Mouse (Mus musculus) left cerebral cortex, postnatal 25 days (tissue): Measurements from ENCODE around the gene Tbcel. TPM values are rescaled to one million over a fixed set of nuclear protein-coding genes. Genes with fewer than 3 reads are reported as not detected.

Experiments used
- DNase-seq, 2 experiments: peaks; one replicate each; pipeline ENCODE4 v3.0.0; 2022; ENCODE audit warnings: low spot score in 2 of 2, mixed read lengths in 1 of 2
- intact Hi-C: fragments of 180-260 bp; cut with DNase I; formaldehyde crosslinking; loops from one replicate; pipeline ENCODE4 v1.15.1; 2025
- total RNA-seq, 2 experiments: library from RNA; stranded (reverse); gene quantifications; 2 replicates each; pipeline ENCODE4 v1.2.3; 2021

Tbcel gene
- total RNA-seq, 2 experiments from 2014 or later = 47.5 to 47.7 TPM

DNA sequence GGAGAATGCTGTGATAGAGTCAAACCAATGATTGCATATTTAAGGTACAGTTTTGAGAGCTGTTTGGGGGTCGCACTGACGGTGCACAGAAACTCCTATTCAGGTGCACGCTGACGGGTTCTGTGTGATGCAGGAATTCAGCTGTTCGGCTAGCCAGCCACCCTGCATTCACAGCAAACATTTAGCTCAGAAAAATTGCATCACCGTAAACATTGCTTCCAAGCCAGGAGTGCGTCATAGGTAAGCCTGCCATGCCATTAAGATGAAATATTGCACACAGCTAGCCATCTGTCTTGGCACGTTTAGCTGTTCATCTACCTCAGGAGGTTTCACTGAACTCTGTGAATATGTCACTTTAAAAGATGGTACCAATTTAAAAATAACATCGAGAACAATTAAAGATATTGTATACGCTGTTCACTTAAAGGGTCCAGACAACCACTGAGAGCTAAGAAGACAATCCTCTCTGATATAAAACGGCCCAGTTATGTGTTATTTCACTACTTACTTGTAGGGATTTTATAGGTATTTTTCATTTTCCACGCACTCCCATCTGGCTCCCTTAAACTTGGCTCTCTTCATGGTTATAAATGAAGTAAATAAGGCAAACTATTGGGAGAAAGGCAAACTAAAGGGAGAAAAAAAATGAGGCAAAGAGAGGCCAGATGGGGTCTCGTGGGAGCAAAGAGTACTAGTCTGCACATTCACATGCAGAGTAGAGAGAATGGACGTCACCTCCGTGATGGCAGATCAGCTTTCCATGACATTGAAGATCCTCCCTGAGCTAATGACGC lies 16.8 kb downstream of the Tbcel start:
- peak in 1 of 2 experiments; percentile 37 for DNase-seq
- intact Hi-C loops = no loop called here

DNA sequence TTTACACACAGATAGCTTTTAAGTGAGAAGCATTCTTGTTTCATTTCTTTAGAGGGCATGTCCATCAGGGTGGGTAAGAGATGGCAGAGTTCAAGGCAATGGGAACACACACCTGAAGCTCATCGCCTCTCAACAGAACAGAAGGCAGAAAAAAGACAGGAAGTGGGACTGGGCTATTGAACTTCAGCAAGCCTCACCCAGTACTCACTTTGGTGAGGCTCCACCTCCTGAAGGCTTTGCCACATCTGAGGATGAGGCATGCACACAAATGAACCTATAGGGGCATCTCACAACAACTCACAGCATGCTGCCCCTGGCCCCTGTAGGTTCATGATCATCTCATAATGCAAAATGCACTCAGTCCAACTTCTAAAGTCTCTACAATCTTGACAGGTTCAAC lies 19.5 kb downstream of the Tbcel start:
- DNase-seq = no peak
- intact Hi-C loops = no loop called here

DNA sequence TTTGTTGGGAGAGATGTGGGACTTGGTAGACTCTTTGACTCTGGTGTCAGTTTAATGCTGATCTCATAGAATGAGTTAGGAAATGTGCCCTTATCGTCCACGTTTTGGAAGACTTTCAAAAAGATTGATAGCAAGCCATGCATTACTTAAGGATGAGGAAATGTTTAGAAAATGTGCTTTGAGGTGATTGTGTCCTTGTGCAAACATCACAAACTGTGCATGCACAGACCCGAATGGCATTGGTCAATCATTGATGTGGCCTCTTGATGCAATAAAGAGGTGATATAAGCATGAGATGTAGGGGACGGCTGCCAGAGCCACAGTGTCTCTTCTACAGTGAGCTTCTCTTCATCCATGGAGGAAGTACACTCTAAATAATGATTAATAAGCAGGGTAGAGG lies 20.7 kb downstream of the Tbcel start:
- DNase-seq = no peak
- intact Hi-C loops = no loop called here

DNA sequence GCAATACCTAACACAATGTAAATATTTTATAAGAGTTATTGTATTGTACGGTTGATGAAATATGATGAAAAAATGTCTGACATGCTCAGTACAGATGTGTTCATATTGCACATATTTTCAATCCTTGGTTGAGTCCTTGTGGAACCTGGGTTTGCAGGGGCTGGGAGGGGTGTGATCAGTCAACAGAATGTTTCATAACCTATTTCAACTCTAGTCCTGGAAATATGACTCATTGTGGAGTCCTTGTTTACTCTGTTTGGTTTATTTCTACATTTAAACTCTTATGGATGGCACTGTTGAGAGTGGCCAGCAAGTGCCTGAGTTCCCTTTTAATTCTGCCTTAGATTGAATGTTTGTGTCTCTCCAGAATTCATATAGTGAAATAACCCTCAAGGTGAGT lies 22.9 kb downstream of the Tbcel start:
- intact Hi-C loops = no loop called here
- DNase-seq = no peak

DNA sequence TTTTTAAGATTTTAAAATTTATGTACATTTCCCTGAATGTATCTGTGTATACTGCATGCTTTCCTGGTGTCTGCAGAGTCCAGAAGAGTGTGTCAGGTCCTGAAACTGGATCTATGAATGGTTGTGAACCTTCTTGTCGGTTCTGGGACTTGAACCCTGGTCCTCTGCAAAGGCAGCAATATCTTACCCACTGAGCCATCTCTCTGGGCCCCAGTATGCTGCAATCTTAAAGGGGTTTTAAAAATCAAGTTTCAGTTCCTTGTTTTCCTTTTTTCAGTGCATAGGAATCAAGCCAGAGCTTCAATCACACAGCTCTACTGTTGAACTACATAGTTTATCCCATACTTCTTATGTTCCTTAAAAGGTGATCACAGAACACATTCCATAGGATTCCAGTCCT lies 24.7 kb downstream of the Tbcel start:
- intact Hi-C loops = no loop called here
- DNase-seq = no peak

DNA sequence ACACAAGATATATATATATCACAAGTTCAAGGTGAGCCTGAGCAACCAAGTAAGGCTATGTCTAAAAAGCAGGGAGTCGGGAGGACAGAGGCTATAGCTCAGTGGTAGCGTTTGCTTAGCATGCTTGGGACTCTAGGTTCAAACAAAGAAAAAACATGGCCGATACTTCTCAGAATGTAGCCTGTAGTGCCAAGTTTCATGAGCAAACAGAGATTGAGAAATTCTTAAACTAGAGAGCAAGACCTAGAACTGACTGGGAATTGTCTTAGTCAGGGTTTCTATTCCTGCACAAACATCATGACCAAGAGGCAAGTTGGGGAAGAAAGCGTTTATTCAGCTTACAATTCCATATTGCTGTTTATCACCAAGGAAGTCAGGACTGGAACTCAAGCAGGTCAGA lies 31.4 kb downstream of the Tbcel start:
- no peak for DNase-seq
- intact Hi-C loops = no loop called here

DNA sequence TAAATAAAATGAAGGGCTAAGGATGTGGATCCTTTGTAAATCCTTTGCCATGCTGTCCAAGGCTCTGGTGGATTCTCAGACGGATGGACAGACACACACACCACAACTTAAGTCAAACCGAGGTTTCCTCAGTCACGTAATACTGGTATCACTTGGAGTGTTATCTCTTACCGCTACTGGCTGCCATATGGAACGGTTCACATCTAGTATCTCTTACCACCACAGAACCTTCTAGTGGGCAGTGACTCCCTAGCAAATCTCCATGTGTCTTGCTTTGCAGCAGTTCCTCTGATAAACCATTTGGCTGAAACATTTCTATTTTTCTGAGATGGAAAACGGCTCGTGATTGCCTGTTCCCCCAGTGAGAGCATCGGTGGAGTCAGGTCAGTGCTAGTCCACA lies 33.4 kb downstream of the Tbcel start:
- intact Hi-C loops = no loop called here
- no peak for DNase-seq

DNA sequence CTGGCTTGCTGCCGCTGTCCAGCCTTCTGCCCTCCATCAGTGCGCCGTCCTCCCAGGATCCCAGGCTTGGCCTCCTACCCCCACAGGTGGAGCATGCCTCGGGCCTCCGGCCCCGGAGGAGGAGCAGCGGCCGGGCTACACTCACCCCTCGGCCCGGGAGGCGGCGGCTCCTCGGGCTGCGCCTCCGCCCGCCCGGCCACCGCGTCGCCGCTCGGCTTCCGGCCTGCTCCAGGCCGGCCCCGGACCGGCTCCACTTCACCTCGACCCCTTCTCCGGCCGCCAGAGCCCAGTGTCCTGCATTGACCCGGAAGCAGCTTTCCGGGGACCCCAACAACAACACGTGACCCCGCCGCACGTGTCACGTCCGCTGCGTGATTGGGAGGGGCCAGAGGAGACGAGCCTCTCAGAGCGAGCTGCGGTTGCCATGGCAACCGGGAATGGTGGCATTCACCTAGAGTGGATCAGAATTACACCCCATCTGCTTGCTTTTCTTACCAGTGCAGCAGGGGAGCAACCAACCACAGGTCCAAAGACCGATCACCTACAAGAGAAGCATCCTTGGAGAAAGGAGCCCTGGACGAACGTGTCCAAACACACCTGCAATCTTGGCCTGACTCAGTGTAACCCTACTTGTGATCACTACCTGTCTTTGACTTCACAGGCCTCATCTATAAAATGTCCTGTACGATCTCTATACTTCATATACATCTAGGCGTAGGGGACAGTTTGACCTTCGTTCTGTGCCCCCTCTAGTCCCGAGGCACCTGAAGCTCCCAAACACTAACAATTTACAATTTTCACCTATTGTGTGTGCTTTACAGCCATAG lies 35.5 kb downstream of the Tbcel start:
- intact Hi-C loops = no loop called here
- peak; percentile 94 to 97 for DNase-seq

DNA sequence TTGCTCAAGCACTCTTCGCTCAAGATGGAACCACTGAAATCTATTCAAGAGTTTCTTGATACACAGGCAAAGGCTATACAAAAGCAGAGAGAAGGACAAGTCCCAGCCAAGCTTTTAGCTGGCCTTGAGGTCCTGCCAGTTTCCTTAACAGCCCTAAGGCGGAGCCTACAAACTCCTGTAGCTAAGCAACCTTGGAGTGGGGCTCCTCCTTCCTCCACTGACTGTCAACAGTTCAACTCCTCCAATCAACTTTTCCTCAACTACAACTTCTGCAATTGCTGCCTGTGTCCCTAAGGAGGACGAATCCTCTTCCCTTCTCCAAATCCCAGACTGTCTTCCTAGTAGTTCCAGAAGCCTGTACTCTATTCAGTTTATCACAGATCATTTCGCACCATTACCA lies 36.4 kb downstream of the Tbcel start:
- intact Hi-C loops = no loop called here
- peak in 1 of 2 experiments; percentile 44 for DNase-seq

DNA sequence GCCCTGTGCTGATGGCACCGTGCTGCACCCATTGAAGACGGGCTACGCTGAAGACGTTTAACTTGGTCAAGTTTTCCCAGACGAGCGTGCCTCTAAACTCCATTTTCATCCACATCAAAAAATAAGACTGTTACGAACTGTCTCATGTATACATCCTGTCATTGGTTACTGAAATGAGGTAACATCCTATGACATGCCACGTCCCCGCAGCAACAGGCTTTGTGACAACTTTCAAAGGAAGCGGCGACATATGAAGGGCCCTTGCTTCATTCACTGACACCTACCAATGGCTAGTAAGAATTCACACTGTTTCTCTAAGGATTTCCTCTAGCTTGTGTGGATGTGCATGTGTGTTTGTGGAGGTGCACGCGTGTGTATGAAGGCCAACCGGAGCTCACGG lies 38.3 kb downstream of the Tbcel start:
- no peak for DNase-seq
- intact Hi-C loops = no loop called here

DNA sequence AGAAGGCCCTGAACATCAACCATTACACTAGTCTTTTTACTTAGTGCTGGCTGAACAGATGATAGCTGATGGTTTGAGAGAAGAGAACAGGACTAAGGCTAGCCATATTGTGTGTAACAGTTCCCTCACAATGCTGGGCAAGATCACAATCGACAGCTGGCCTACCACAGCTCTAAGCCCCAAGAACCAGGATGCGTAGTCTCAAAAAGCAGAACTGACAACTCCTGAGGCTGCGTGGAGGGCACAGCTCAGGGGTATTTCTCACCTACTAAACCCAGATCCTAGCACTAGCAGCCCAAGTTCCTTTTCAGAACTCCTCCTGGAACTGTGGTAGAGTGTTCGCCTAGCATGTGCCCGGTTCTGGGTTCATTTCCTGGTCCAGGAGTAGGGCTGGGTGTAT lies 39.2 kb downstream of the Tbcel start:
- no peak for DNase-seq
- intact Hi-C loops = no loop called here

DNA sequence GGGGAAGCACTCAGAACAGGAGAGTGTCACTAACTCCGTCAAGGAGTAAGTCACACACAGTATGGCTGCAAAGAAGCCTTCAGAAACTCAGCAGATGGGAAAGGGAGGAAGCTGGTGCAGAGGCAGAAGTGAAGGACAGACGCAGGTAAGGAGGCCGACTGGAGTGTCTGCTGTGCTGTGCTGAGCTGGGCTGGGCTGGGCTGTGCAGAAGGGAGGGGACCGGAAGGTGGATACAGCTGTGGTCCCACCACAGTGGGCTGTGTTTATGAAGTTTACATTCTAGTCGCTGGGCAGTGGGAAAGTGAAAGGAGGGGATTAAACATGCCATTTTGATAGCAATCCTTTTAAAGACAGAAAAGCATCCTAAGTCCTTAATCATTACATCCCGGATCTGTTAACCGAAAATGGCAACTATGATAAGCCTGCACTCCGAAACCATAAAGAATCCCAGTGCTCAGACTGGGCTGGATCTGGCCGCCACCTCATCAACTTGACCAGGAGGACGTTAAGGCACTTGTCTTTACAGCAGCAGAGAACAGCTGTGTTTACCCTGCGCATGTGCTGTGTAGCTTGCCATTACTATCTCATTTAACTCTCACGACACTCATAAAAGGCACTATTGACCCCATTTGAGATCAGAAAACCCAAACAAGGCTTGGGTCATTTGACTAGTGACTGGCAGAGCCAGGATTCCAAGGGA lies 40.3 kb downstream of the Tbcel start:
- no peak for DNase-seq
- intact Hi-C loops = no loop called here

DNA sequence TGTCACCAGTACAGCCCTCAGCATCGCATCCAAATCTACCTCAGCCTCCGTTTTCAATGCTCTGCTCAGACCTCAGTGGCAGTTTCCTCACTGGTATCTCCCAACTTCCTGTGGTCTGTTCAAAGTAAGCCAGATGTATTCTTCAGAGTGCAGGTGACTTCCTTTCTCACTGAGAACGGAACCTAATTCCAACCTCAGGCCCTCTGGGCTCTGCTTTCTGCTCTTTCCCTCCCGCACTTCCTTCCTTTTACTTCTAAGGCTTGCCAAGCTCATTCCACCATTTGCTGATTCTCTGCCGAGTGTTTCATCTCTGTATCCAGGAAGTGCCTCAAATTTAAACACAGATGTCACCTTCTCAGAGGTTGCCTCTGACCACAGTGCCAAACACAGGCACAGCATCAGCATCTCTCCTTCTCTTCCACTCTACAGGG lies 41.9 kb downstream of the Tbcel start:
- intact Hi-C loops = no loop called here
- no peak for DNase-seq

DNA sequence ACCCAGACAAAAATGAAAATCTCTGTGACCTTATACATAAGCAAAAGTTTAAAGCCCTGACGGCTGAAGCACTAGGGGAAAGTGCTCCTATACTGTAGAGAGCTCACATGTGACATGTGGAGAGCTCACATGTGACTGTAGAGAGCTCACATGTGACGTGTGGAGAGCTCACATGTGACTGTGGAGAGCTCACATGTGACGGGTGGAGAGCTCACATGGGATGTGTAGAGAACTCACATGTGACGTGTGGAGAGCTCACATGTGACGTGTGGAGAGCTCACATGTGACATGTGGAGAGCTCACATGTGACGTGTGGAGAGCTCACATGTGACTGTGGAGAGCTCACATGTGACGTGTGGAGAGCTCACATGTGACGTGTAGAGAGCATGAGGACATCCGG lies 43.4 kb downstream of the Tbcel start:
- DNase-seq = no peak

DNA sequence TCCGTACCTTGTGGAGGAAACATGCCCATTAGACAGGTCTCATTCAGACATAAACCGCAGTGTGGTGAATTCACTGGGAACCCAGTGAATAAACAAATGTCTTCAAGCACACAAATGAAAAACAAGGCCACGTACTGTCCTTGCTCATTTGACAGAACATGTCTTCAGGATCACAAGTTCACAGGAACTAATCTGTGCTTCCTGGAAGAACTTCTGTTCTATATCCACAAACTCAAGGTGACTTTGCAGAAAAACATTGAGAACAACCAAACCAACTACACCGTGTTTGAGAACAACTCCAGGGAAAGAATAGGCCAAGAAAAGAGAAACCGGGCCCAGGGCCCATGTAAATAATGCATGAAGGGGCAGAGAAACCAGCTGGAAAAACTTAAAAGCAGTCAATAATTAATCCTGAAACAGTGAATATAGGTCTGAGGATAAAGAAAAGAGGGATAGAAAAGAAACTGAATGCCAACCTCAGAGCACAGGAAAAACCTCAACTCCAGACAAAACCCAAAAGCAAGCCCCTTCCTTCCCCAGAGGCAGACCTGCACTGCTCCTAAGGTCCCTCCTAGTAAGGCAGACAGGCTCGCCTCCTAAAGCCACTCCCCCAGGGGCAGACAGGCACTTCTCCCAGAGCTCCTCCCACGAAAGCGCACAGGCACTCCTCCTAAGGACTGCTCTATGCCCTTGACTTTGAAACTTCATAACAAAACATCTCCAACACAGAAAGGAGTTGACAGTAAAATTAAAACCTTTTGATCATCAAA lies 44.2 kb downstream of the Tbcel start:
- DNase-seq = no peak
- intact Hi-C loops = no loop called here

More for the DNA sequence above, 43.4 kb downstream of the Tbcel start:
- intact Hi-C loops = no loop called here

DNA sequence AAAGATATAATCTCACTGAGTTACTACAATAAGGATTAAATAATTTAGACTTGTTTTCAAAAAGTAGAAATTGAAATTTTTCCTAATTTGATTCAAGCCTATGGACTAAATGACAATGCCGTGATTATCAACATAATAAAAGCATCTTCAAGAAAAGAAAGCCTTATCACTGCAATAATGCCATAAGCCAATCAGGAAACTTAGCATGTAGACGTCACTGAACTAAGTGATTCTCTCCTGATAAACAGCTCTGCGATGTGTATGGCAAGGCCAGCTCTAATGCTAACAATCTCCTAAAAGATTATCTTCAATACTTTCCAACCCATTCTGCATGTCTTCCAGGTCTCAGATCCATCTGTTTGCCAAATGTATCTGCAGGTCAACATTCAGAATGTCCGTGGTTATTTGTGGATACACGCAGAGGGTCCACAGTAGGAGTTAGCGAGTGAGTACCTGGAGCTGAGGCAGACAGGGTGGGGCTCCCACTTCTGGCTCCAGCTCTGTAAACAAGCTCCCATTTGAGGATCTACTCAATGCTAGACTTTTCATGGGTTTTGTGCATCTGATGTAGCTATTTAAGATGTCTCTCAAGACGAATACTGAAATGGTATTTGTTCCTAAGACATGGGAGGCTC lies 44.9 kb downstream of the Tbcel start:
- DNase-seq = no peak
- intact Hi-C loops = no loop called here

DNA sequence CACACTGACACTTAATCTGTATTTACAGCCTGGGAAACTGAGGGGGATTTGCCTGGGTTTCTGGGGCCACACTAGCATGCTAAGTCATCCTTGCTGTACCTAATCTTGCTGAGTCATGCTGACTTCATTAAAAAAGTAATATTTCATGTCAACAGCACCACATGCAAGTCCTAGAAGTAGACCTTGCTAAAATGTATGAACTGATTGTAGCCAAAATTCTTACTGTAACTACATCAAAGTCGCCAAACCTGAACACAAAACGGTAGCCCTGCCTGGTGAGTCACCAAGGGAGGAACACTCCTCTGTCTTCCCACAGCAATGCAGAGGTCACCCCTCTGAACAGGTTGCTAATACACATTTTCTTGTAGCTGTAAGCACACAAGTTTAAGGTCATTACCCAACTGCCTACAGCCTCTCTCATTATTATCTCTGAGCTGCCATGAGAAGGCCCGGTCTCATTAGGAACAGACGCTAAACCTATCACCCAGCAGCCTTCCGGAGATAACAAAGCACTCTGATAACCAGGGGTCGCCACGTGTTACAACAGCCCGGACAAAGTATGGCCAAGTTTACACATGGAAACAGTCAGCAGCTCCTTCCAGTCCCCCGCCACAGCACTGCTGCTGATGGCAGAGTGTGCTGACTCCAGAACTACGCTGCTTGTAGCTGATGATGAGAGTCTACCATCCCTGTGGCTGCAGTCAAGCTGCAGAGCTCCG lies 46.1 kb downstream of the Tbcel start:
- intact Hi-C loops = no loop called here
- DNase-seq = no peak

DNA sequence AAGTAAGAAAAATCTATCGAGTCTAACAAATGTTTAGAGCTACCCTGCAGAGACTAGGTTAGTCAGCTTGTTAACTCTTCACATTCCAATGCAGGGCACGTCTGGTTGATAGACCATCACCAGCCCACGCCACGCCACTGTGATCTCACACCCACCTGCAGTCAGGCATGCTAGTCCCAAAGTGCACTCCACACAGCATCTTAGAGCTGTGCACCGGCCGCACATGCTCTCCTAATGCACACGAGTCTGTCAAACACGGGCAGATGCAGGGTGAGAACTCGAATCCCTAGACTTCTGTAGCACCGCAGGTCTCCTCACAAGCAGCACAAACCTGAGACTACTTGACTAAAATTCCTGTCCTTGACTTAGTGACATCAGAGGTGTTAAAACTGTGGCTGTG lies 47.3 kb downstream of the Tbcel start:
- intact Hi-C loops = no loop called here
- no peak for DNase-seq

DNA sequence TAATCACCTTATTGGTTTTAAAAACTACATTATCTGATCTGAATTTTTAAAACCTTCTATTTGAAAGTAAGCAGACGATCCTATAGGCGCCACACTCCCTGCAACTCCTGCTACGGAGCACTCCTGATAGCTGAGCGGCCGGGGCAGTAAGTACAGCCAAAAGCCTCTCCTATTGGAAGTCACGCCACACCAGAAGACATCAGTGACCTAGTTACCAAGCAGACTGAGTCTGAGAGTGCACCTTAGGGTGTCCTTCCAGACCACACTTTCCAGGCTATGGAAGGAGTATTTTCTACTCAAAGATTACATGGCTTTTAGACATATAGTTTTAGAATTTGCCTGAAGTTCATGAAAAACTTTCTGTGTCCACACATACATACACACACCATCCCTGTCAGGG lies 47.9 kb downstream of the Tbcel start:
- DNase-seq = no peak

More for the DNA sequence above, 47.9 kb downstream of the Tbcel start:
- intact Hi-C loops = no loop called here
